Mouse (Mus musculus) left cerebral cortex, adult 8-10 months (tissue): ENCODE measurements around the gene Ralbp1. TPM values are rescaled to one million over a fixed set of nuclear protein-coding genes. Genes with fewer than 3 reads are reported as not detected.

Experiments used
- DNase-seq, 2 experiments: peaks; one replicate each; pipeline ENCODE4 v3.0.0; 2022; ENCODE audit warnings: low spot score in 2 of 2
- total RNA-seq, 4 experiments: library from RNA; stranded (reverse); gene quantifications; 2 replicates each; pipeline ENCODE4 v1.2.4; 2022

Gene Ralbp1
- total RNA-seq, 4 experiments from 2014 or later: 64.6 to 75.2 (median 69.3) TPM

DNA sequence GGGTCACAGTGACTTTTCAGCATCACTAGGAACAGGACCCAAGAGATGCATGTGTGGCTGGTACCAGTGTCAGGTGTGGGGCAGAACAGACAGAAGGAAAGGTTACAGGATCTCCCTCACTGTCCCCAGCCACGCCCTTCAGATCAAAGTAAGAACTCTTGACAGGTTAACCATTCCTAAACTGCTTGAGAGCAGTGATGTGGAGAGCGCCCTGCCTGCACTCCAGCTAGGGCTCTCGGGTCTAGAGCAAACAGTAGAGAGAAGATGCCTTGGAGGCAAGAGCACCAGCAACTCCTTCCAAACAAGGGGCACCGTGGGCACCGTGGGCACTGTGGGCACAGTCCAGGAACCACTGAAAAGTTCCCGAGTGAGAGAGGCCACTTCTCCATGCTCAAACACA is 32.3 kb downstream of the Ralbp1 start:
- DNase-seq: no peak

DNA sequence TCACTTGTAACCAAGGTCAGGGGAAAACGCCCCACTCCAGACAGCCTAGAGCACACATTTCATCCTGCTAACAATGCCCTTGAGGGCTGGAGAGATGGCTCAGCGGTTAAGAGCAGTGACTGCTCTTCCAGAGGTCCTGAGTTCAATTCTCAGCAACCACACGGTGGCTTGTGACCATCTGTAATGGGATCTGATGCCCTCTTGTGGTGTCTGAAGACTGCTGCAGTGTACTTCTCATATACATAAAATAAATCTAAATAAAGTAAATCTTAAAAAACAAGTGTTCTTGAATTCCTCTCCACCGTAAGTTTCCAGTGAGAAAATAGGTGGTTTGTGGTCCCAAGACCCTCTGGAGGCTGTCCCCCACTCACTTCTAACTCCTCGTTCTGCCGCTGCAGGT is 33.8 kb downstream of the Ralbp1 start:
- no peak for DNase-seq

DNA sequence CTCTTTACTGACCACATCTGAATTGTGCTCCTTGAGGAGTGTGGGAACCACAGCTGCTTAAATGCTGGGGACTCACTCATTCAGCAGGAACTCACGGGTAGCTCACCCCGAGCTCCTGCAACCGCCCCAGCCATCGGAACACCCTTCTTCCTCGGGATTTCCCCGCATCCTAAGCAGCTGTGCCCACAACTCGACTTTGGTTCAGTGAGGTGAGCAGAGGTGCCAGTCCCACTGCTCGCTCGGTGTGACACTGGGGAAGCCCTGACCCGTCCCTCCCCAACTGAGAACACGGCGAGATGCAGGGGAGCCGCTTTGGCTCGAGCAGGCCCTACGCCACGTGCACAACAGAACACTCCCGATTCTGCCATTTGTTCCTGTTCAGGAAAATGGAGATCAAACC is 35.1 kb downstream of the Ralbp1 start:
- no peak for DNase-seq

DNA sequence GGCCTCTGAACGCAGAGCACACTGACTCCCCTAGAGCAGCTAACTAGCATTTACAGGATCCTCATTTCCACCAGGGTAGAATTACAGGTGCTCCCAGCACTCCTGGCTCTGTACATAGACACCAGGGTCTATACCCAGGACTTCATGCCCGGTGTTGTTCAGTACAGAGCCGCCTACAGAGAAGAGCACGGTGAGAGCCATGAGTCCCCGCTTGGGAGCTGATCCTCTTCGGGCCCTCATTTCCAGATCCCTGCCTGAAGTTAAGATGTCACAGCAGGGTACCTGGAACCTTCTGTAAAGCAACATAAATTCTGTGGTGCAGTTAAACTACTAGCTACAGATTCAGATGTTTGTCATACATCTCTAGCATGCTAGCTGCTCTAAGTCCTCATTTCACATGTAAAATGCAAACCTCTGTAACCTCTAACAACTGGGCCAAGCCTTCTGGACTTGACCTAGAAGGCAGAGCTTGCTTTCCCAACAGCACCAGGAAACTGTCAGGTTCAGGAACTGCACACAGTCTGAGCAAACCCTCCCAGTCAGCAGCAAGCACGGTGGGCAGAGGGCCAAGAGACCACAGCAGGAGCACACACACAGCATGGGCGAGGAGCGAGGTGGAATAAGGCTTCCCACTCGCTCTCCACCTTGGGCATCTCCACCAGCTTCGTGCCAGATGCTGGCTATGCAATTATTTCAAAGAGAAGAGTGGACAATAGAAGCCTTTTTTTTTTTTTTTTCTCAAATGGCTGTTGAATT is 37.7 kb downstream of the Ralbp1 start:
- no peak for DNase-seq

DNA sequence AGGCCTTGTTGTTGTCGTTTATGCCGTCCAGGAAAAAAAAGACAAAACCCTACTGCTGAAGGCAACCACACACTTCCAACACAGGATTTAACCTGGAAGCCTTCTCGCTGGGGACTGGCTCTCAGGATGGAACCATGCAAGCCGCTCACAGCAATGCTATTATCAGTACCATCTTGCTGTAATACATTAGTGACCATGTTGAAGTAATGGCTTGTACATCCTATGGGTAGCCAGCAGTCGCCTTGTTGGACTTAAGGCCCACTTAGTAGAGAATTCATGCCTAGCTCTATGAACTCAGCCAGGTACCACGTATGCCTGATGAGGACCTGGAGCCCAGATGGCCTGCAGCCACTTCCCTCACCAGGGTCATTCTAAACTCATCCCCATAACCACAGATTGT is 40.2 kb downstream of the Ralbp1 start:
- no peak for DNase-seq

DNA sequence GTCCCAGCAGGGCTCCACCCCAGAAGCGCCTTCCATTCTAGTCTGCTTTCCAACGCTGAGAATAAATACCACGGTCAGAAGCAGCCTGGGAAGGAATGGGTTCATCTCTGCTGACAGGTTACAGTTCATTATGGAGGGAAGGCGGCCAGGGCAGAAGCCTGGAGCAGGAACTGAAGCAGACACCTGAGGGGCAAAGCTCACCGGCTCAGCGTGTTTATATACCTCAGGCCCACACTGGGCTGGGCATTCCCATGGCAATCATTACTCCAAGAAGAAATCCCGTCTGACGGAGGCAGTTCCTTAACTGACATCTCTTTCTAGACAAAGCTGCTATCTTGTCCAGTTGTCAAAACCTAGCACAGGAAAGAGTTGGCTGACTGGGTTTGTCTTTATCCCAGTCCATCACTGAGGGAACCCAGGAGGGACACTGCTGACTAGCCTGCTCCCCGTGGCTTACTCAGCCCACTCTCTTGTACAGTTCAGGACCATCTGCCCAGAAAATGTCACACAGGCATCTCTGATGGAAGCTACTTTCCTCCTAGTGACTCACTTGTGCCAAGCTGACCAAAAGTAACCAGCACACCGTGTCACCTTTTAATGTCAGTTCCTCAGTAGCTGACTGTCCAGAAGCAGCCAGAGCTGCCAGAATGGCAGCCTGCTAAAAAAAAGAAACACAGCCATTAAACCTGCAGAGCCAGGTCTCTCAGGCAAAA is 42.8 kb downstream of the Ralbp1 start:
- DNase-seq: no peak

DNA sequence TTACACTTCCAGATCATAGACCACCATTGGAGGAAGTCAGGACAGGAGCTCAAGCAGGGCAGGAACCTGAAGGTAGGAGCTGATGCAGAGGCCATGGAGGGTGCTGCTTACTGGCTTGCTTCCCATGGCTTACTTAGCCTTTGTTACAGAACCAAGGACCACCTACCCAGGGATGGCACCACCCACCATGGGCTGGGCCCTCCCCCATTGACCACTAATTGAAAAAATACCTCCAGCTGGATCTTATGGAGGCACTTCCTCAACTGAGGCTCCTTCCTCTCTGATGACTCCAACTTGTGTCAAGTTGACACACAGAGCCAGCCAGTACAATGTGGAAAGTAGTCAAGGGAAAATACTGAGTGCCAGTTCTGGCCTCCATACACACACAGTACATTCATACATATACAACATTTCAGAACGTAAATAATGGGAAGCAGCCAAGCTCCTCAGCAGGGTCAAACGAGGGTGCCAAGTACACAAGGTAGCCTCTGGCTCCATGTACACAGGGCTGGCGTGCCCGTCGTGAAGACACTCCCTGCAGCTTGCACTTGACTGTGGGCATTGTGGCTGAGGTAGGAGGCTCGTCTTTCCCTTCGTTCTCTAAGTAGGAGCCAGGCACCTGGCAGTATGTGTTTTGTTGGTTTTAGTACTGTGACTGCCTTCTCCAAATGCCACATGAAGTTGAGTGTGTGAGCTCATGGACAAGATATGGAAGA is 45.9 kb downstream of the Ralbp1 start:
- DNase-seq: no peak

DNA sequence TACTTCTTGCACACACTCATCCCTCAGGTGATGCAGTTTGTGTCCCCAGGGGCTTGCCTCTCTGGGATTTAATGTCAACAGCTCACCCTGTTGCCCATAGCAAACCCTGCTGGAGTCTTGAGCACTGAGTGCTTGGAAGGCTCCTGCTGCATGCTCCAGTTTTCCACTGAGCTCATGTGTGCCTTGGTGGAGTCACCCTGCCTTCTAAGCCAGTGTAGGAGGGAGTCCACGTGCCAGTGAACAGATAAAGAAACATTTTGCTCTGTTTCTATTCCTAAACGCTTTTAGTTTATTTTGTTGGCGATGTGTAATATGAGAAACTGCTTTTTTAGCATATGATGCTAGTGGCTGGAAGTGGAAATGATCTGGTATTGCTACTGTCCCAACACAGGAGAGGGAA is 48.9 kb downstream of the Ralbp1 start:
- peak in 1 of 2 experiments; percentile 71 for DNase-seq

DNA sequence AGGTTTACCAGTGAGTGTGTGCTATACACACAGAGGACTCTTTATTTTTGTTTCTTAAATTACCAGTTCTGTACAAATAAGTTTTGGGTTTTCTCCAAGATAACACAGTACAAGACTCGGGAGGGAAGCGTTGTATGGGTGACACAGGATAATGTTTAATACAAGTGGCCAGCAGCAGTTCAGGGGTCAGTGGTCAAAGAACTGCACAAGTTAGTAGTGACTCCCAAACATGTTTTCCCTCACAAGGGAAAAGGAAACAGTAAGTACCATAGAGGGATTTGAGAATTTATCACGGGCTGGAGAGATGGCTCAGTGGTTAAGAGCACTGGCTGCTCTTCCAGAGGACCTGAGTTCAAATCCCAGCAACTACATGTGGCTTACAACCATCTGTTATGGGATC is 51.7 kb downstream of the Ralbp1 start:
- no peak for DNase-seq

DNA sequence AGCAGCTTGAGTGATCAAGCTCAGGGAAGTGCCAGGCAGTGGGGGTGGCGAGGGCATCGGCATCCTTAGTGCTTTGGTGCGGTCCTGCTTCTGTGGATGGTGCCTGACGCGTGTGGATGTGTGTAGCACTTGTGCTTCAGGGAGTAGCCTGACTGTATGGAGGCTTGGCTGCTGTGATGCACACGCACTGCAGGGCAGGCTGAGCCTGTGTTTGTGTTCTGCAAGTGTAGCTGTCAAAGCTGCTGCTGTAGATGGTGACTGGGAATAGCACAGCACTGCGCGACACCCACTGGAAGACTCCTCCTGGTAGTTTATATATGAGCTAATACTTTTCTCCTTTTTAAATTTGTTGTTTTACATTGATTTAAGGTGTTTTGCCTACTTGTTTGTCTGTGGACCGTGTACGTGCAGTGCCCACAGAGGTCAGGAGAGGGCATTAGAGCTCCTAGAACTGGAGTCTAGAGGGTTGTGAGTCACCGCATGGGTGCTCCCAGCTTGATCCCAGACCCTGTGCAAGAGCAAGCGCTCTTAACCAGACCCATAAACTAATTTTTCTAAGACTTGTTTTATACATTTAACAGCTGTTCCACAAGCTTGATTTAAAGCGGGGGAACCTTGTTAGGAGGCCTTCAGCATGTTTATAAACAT is 55.3 kb downstream of the Ralbp1 start:
- DNase-seq: no peak

DNA sequence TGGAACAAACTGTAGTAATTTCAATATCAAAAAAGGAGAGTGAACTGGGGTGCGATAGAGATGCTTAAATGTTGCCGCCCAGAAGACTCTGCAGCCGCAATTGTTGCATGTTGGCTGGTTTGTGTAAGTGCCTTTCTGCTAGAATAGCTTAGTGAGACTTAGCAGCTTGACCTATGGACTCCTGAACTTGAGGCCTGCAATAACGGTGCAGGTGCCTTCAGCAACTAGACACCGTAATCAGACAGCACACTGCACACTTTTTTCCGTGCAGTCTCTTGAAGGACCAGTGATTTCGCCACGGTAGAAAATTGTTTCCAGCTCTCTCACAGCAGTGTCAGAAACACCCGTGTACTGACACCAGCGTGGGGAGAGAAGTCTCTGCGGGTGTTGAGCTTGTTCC is 56.6 kb downstream of the Ralbp1 start:
- DNase-seq: no peak

DNA sequence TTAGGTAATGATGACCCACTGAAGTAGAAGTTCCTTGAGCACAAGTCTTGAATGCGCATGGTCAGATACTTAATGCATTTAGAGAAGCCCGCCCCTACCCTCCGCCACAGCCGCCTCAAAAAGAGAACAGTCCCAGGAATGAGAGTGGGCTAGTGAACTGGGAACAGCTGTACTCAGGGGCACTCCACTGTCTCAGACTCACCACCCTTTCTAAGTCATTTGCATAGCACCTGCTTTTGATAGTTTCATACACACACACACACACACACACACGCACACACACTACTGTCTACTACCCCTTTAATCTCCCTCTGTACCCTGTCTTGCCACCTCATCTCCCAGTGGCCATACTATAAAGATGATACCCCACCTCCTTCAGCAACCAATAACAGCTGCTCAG is 57.7 kb downstream of the Ralbp1 start:
- DNase-seq: no peak

DNA sequence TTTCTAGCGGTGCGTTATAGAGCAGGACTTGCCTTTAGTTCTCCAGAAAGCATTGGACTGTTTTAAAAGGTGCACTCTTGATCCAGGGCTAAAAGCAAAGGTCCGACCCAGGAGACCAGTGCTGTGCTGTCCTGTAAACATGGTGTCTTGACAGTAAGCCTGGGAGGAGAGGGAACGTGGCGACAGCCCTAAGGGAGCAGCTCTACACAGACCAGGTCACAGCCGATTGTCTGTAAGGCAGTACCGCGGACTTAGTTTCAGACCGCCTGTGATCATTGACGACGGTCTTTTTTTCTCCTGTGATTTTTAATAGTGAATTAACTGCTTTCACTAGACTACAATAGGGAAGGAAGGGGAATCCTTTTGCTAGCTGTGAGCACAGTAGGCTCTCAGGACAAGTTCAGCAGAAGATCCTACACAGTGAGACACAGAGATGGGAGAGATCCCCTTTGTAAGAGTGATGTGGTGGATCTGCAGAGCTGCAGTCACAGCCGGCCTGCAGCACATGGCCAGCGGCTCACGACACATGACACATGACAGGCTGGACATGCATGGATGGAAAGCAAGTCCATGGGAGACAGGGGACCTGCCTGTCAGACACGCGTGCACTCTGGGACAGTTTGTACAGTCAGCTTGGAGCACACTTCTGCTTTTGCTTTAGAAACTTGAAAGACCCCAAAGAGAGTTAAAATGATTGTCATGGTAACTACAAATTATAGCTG is 58.3 kb downstream of the Ralbp1 start:
- DNase-seq: no peak

DNA sequence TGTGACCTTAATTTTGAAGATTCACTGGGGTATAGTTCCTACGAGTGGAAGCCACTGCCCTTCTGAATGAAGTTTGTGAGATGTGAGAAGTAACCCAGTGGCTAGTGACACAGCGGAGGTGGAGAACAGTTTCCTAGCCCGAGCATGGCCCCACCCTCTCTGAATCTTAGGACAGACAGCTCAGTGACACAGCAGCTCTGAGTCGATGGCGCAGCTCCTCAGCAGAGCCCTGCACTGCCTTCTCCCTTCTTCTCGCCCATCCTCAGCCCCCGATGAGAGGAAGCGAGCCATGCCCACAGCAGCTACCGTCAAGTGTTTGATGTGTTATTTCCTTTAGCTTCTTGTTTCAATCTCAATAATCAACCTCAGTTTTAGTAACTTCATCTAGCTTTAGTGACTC is 59.3 kb downstream of the Ralbp1 start:
- no peak for DNase-seq

DNA sequence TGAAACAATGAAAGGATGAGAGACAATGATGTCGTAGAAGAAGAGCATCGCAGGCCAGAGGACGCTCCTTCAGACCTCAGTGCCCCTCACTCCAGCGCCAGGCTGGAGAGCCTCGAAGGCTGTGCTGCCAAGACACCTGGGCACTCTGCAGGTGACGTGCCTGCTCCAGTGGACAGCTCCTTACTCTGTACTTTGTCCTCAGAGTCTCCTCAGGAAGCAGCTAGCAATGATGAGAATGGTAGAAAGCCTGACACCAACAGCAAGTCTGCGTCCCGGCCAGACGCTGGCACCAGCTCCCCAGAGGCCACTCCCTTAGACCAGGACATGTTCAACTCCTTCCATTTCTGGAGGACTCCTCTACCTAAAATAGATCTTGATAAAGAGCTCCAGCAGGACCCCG is 61.4 kb downstream of the Ralbp1 start:
- no peak for DNase-seq

DNA sequence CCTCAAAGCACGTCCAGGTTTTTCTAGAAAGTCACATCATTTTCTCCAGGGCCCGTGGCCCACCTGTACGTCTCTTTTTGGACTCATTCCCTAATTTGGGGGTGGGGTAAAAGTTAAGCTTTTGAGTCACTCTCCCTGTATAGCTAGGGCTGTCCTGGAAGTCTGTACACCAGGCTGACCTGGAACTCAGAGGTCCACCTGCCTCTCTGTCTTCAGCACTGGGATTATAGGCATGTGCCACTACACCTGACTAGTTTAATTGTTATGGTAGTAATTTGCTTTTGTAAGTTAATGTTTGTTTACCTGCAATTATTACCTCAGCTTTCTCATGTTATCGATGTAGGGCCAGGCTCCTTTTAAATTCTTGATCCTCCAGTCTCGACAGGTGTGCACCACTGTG is 63.2 kb downstream of the Ralbp1 start:
- DNase-seq: no peak

DNA sequence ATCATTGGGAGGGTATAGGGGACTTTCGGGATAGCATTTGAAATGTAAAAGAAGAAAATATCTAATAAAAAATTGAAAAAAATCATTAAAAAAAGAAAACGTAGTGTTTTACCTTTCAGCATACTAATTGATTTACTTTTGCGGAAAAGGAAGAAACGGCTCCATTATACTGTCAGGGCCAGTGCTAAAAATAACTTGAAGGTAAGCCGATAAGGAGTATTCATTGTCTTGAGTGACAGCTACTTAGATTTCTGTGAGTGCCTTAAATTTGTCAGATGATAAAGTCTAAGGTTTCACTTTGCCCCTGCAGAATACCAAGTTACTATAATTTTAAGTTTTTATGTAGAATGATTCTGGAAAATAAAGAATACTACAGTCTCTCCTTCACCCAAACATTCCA is 65.4 kb downstream of the Ralbp1 start:
- DNase-seq: no peak

DNA sequence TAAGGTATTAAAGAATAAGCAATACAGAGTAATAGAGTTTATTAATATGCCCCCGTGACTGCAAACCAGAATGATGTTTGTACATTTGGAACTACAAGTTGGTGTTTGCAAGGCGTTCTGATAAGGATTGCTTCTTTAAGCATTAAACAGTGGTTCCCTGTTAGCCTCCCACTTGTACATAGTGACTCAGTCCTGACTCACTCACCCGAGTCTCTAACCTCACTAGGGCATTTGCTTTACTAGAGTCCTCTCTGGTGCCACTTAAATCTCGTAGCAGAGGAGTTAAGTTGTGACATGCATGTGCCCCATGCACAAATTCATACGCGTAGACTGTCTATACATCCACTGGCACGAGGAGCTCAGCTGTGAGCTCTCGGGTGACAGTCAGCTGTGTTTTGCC is 71.8 kb downstream of the Ralbp1 start:
- DNase-seq: no peak

DNA sequence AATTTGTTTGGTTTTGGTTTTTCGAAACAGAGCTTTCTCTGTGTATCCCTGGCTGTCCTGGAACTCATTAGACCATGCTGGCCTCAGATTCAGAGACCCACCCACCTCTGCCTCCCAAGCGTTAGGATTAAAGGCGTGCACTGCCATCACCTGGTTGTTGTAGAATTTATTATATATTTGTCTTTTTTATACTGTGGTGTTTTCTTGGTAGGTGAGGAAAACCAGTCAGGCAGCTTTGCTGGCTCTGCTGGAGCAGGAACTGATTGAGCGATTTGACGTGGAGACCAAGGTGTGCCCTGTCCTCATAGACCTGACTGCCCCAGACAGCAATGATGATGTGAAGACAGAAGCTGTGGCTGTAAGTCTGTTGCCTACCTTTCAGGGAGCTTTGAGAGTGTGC is 74.6 kb downstream of the Ralbp1 start:
- no peak for DNase-seq

DNA sequence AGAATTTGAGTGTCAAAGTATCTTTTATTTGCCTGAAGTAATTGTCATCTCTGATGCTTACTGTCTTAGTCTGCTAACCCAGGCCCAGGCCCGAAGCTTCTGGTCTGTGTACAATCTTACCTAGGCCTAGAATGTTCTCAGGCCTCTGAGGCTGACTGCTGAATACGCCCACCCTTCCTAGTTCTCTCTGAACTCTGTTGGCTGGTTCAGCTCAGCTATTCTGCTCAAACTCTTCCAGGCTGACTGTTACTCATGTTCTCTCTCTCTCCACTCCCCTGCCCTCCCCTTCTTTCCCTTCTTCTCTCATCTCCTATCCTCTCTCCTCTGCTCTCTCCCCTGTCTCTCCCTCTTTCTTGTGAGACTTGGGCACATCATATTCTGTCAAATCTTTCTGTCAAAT is 79.2 kb downstream of the Ralbp1 start:
- DNase-seq: no peak

DNA sequence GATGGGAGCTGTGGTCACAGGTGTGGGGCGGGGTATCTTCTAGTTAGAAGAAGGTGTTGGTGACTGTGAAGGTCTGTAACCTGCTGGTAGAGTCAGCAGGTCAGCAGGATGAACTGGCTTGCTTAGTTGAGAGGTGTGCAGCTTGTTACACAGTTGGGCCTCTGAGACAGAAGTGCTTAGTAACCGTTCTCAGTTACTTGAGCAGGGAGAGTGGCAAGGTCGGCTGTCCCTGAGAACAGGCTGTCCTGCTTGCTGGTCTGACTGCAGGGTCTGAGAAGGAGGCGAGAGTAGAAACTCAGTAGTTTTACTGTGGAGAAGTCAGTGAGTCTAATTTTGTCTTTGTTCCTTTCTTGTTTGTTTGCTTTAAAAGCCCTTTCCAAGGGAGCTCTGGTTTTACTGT is 79.6 kb downstream of the Ralbp1 start:
- no peak for DNase-seq
